Mouse (Mus musculus) left cerebral cortex, postnatal 36 days (tissue): ENCODE measurements around the gene Cuta. TPM values are rescaled to one million over a fixed set of nuclear protein-coding genes. Genes with fewer than 3 reads are reported as not detected.
"Not testable (repeated sequence)": the region's sequence is repeated elsewhere in the genome, so short reads cannot be mapped to it uniquely, and the experiment has no call there.

Experiments used
- DNase-seq, 2 experiments: peaks; one replicate each; pipeline ENCODE4 v3.0.0; 2021 to 2022; ENCODE audit warnings: low spot score in 2 of 2, mixed read lengths in 1 of 2
- intact Hi-C: fragments of 180-260 bp; cut with DNase I; formaldehyde crosslinking; loops from one replicate; pipeline ENCODE4 v1.15.1; 2025
- total RNA-seq, 2 experiments: library from RNA; stranded (reverse); gene quantifications; 2 replicates each; pipeline ENCODE4 v1.2.3; 2021

Cuta gene
- total RNA-seq, 2 experiments from 2014 or later, result 99.1 to 111 TPM

DNA sequence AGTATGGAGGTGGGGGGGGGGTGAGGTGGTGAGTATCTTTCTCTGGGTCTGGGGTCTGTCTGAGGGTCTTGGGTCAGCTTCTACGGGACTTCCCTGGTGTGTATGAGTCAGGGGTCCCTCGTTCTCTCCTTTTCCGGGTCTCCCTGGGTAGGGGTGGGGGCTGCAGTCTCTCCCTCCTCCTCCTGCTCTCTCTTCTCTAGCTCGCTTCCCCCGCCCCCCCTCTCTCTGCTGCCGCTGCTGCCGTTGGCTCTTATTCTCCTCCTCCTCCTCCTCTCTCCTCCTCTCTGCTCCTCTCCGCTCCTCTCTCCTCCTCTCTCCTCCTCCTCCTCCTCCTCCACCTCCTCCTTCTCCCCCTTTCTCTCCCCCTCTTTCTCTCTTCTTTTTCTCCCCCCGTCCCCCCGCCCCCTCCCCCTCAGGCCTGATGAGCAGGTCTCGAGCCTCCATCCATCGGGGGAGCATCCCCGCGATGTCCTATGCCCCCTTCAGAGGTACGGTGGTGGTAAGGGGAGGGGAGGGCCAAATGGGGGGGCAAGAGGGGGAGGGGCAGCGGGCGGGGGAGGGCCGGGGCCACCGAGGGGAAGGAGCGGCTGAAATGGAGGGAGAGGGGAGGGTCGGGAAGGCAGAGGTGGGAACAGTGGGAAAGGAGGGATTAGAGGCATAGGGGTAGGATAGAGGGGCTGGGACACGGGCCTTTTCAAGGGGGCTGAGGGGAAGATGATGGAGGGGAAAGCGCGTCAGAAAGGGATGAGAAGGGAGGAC lies 1.8 kb upstream of the Cuta start, which contains the start of gene Syngap1:
Syngap1 (plus strand) TSS at position 223 of the 759 bp plus-strand sequence.
- intact Hi-C loops, result no loop called here
- peak in 1 of 2 experiments; percentile 53 for DNase-seq

DNA sequence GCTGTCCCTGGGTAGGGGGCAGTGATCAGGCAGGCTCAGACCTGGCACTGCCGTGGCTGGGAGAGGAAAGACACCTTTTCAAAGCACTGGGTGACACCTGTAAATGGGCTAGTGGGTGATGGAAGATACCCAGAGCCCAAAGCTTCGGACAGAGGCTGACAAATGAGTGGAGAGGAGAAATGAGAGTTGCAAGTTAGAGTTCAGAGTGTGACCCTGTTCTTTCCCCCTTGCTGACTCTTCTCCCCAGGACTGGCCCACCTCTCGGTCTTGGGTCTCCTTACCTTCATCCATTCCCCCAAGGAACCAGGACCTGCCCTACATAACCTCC lies 568 bp upstream of the Cuta start:
- intact Hi-C loops, result loop anchor here (10.0 kb wide), 1 partner anchor 185 kb away; no protein-coding TSS in a partner anchor
- no peak for DNase-seq

DNA sequence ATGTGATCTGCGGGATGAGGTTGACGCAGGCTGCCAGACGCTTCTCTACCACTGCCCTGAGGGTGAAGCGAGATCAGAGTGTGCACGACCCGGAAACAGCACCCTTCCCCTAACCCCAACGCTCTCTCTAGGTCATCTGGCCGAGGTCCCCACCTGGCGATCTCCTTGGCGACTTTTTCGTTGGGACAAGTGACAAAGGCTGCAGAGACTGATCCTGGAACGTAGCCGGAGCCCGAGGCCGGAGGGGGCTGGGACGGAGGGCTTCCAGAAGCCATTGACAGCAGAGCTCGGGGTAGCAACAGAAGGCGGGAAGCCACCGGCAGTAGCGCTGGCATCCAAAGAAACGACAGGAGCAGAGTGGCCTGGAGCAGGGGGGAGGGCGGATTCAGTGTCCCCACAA lies 638 bp downstream of the Cuta start:
- peak in 1 of 2 experiments; percentile 15 for DNase-seq
- intact Hi-C loops, result loop anchor here (10.0 kb wide), 1 partner anchor 186 kb away; no protein-coding TSS in a partner anchor

DNA sequence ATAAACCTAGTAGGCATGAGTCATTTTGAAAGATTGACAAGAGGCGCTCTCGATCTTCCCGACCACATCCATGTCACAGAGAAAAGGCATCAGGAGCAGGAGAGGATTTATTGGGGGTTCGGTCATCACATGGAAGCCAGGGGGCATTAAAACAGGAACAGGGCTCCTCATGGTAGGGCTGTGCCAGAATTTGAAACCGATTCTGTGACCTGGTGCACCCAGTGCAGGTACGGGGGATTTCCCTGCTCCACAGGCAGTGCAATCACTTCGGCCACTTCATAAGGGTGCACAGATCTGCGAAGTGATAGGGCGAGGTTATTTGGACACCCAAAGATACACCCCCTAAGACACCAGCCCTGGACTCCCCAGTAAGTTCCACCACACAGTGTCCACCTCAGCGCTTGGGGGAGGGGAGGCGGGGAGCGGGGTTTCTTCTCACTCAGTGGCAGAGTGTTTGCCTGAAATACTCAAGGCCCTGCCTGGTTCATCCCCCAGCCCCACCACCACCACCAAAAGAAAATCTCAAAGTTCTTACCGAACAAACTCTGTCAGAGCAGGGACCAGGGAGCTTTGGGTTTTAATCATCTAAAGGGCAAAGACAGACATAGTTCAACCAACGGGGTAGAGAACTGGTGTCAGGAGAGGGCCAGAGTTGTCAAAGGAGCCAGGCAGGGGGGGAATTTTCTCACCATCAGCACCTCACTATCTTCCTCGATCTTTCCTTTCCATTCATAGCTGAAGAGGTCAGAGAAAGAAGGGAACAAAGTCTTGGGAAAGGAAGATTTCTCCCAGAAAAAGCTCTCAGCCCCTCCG lies 1.3 kb downstream of the Cuta start:
- intact Hi-C loops, result loop anchor here (10.0 kb wide), 1 partner anchor 187 kb away; no protein-coding TSS in a partner anchor
- no peak for DNase-seq

DNA sequence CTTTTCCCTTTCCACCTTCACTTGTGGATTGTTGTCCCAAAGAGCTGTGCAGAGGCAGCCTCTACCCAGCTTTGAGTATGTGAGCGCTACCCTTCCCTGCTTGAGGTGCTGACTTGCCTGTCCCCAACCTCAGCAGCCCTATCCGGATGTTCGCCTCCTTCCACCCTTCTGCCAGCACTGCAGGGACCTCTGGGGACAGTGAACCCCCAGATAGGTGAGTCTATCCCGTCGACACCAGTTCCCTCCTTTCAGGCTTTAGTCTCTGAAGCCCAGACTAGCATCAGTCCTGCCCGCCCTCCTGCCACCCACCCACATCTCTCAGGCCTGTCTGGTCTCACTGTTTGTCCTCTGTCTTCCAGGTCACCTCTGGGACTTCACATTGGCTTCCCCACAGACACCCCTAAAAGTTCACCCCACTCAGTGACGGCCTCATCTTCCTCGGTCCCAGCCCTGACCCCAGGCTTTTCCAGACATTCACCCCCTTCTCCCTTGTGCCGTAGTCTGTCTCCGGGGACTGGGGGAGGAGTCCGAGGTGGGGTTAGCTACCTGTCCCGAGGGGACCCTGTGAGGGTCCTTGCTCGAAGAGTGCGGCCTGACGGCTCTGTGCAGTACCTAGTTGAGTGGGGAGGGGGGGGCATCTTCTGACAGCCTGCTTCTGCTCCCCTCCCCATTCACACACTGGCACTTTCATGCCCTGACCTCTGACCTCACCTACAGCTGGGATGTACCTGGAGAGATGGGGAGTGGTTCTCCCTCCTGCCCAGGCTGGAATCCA lies 2.3 kb downstream of the Cuta start:
- intact Hi-C loops, result loop anchor here (10.0 kb wide), 1 partner anchor 188 kb away; no protein-coding TSS in a partner anchor
- DNase-seq, result no peak

DNA sequence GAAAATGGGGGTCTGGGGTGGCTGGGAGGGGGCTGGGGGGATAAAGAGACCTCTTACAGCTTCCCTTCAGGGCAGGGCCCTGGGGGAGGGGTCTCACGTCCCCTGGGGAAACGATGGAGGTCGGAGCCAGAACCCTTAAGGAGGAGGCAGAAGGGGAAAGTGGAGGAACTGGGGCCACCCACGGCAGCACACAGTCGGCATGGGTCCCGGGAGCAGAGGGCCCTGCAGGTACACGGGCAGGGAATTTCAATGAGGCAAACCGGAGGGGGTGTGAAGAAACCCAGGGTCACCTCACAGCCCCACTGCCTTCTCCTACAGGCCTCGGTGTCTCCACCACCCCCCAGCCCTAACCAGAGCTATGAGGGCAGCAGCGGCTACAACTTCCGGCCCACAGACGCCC lies 2.9 kb downstream of the Cuta start:
- DNase-seq, result no peak
- intact Hi-C loops, result loop anchor here (10.0 kb wide), 1 partner anchor 188 kb away; no protein-coding TSS in a partner anchor

DNA sequence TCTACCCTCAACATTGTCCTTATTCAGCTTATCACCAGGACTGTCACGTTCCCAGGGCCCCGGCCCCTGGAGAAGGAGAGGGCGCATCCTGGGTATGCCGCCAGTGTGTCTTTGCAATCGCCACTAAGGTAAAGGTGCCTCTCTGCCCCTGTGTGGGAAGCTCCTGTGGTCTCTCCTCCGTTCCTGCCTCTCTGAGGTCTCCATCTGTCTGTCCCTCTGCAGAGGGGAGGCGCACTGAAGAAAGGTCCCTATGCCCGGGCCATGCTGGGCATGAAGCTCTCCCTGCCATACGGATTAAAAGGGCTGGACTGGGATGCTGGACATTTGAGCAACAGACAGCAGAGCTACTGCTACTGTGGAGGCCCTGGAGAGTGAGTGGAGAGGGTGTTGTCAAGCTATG lies 4.3 kb downstream of the Cuta start:
- intact Hi-C loops, result loop anchor here (10.0 kb wide), 1 partner anchor 190 kb away; no protein-coding TSS in a partner anchor
- DNase-seq, result no peak

DNA sequence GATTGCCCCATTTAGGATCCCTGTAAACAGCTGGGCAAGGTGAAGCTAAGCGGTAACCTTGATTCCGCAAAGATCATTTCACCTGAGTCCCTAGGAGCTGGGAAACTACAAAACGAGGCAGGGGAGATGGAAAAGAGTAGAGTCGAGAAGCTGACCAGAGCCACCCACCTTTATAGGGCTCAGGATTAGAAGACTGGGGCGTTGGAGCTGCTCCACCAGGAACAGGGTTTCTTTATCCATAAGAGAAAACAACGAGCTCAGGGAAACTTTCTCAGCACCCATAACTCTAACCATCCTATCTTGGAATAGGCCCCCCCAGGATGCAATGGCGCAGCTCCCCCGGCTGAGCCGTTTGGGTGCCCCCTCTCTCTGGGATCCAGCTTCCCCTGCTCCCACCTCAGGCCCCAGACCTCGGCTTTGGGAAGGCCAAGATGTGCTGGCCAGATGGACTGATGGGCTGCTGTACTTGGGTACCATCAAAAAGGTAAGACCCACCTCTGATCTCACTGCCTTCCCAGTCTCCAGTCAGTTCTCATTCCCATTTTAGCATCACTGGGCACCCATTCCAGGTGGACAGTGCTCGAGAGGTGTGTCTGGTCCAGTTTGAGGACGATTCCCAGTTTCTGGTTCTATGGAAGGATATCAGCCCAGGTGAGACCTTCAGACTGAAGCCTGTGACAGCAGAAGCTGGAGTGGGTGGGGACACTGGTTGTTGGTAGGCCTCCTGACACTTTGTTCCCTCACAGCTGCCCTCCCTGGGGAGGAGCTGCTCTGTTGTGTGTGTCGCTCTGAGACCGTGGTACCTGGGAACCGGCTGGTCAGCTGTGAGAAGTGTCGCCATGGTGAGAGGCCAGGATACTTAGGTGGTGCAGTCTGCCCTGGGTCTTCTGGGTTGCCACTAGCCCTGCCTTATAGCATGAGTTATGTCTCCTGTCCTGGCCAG lies 5.2 kb downstream of the Cuta start:
- no peak for DNase-seq
- intact Hi-C loops, result loop anchor here (10.0 kb wide), 1 partner anchor 191 kb away; no protein-coding TSS in a partner anchor

DNA sequence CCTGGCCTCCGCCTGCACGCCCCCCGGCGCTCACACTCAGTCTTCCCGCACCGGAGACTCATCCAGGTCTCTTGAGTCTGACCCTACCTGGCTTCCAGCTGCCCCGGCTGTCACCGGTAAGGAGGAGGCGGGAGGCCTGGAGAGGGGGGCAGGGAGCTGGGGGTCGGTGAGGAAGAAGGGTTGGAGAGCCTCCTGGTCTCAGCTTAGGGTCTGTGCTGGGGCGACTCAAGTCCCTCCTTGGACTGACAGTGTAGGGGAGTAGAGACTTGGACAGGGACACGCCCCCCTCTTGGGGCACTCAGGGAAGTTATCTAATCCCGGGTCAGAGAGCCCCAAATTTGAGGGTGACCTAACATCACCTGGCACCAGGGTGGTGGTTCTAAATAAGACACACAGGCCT lies 6.0 kb downstream of the Cuta start:
- no peak for DNase-seq
- intact Hi-C loops, result loop anchor here (10.0 kb wide), 1 partner anchor 191 kb away; no protein-coding TSS in a partner anchor

DNA sequence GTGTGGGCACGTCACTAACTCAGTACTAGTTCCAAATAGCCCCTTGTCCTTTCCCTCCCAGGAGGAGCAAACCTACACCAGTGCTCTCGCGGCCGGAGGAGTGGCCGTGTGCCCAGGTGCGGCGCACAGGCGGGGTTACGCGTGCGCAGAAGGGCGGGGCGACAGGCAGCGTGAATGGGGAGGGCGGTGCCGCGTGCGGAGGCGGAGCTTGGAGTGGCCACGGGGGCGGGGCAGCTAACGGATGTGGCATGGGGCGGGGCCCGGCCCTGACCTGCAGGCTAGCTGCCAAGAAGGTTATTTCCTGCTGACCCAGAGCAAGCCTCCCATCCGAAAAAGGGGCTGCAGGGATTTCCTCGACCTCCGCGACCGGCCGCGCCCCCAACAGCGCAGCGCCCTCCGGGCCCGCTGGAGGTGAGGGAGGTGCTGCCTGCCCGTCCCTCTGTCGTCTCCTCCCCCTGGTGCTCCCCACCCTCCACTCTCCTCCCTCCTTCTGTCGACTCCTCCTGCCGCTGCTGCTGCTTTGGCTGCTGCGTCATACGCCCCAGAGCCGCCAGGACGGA lies 6.5 kb downstream of the Cuta start, which contains the start of gene Phf1:
Phf1 (plus strand) TSS at position 214 of the 560 bp plus-strand sequence.
- DNase-seq, result peak; percentile 95 to 96
- intact Hi-C loops, result loop anchor here (10.0 kb wide), 1 partner anchor 192 kb away; no protein-coding TSS in a partner anchor

DNA sequence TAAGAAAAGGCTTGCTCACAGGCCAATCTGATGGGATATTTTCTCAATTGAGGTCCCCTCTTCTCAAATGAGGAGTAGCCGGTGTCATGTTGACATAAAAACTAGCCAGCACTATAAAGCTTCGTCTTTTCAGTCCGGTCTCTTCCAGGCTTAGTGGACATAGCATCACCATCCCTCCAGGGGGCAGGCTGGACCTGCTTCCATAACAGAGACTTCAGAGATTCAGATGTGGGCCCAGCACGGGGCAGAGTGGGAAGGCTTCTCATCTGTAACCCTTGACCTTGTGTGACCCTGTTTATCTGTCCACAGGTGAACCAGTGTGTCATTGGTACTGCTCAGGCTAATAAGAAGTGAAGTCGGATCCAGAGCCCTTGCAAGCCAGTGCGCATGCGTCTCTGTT lies 7.6 kb downstream of the Cuta start:
- intact Hi-C loops, result loop anchor here (10.0 kb wide), 1 partner anchor 193 kb away; no protein-coding TSS in a partner anchor

DNA sequence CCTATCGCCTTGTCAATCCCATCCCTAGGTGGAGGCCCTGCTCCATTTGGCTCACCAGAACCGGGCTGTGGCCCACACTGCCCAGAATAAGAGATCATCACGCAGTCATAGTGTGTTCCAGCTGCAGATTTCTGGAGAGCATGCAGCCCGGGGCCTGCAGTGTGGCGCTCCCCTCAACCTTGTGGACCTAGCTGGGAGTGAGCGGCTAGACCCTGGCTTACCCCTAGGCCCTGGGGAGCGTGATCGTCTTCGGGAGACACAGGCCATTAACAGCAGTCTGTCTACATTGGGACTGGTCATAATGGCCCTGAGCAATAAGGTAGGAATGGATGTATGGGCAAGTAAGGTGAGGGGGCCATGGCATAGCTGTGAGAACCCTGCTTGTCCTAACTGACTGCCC lies 14.0 kb downstream of the Cuta start:
- intact Hi-C loops, DNase-seq: not testable (repeated sequence)

More for the DNA sequence above, 7.6 kb downstream of the Cuta start:
- DNase-seq, result not testable (repeated sequence)

DNA sequence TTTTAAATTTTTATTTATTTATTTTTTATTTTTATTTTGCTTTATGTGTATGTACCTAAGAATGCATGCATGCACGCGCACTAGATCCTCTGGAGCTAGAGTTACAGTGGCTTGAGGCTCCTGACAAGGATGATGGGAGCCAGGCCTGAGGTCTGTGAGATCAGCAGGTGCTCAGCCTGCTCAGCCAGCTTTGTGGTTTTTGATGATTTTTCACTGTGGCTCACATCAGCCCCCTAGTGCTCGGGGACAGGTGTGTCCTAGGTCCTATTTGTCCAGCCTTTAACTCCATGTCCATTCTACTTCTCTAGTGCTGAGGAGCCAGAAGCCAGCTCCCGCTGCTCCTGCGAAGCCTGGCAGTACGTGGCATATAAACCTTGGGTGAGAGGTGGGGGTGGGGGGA lies 17.0 kb downstream of the Cuta start:
- DNase-seq, intact Hi-C loops: not testable (repeated sequence)

DNA sequence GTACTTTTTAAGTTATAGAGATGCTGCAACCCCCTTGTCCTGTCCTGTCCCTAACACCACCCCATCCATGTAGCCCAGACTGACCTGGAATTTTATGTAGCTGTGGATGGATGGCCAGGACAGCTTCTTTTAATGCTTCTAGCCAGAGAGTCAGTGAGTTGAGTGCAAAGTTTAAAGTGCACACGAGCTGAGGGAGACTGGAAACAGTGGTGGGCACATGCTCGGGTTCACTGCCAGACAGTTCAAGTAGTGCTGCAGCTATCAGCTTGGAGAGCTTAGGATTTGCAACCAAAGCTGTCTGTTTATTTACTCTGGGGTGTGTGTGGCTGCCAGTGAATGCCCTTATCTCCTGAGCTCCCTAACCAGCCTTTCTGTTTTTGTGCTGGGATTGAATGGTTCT lies 19.9 kb downstream of the Cuta start:
- DNase-seq, intact Hi-C loops: not testable (repeated sequence)

DNA sequence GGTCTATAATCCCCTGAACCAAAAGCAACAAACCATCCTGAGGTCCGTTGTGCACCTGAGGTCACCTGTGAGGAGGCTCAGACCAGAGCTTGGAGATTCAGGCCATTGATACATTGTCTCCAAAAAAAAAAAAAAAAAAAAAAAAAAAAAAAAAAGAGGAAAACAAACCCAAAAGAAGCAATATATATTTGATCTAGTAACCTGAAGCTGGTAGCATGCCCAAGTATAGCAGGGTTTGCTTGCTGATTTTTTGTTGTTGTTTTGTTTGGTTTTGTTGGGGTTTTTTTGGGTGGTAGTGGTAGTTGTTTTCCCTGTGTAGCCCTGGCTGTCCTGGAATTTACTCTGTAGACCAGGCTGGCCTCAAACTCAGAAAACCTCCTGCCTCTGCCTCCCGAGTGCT lies 21.0 kb downstream of the Cuta start:
- DNase-seq, result no peak
- intact Hi-C loops, result no loop called here

DNA sequence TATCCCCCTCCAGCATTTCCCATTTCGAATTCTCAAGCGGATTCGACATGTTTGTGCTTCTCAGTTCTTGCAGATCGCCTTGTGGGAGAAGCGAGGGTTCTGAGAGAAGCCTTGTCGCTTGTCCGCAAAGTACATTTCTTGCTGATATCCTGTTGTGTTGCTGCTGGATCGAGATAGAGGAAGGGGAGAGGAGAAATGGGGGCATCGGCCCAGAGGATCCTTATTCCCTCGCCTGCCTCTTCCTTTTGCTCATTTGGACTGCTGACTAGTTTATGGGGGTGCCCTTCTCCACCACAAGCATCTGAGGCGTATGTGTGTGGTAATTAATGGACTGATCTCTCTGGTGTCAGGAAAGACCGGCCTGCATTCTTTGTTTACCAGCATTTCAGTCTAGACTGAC lies 21.8 kb downstream of the Cuta start:
- DNase-seq, intact Hi-C loops: not testable (repeated sequence)

DNA sequence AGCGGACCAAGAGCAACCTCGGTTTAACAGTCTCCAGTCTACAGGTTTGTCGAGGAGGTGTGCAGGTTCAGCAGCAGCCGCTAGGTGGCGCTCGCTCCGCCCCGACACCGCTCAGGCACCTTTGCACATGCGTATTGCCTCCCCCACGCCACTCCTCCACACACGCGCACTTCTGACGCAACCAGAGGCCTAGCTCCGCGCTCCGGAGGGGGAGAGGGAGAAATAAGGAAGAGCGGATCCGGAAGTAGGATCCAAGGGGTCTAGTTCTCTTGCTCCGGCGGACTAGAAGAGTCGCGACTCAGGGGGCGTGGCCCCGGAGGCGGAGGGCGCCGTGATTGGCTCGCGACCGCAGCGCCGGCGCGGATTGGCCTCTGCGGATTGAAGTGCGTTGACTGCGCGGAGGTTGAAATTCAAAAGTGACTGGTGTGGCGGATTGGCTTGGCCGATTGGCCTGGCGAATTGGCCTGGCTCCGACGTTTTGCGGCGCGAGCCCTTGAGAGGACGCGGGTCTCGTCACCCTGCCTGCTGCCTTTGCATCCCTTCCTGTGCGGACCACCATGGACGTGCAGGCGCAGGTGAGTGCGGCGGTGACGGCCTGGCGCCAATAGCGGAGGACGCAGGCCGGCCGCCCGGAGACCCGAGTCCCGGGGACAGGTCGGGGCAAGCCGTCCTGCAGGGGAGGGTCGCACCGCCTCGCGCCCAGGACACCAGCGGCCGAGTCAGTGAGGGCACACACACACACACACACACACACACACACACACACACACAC lies 22.5 kb downstream of the Cuta start, which contains the start of gene Kifc5b:
Kifc5b (plus strand) TSS at position 381 of the 772 bp plus-strand sequence.
- intact Hi-C loops, result no loop called here
- DNase-seq, result peak; percentile 99
